Mouse (Mus musculus) embryonic facial prominence, embryonic 10.5 days (tissue): ENCODE results near the gene Adpgk. TPM values are rescaled to one million over a fixed set of nuclear protein-coding genes. Genes with fewer than 3 reads are reported as not detected.

Source experiments
- DNase-seq: peaks from one replicate; pipeline ENCODE4 v3.0.0-alpha.2; 2017; ENCODE audit warnings: low spot score
- H3K27ac ChIP-seq: fragments of 300-500 bp; sonication (generic); replicated peaks from 2 replicates; pipeline ENCODE4 v1.5.1; 2016; ENCODE audit warnings: mild to moderate bottlenecking
- H3K27me3 ChIP-seq: fragments of 300-500 bp; sonication (generic); replicated peaks from 2 replicates; pipeline ENCODE4 v1.6.1; 2016; ENCODE audit warnings: low read depth, mild to moderate bottlenecking; ENCODE audit not compliant: poor library complexity, severe bottlenecking
- H3K36me3 ChIP-seq: fragments of 300-500 bp; sonication (generic); replicated peaks from 2 replicates; pipeline ENCODE4 v1.6.1; 2016; ENCODE audit warnings: mild to moderate bottlenecking, moderate library complexity
- H3K4me1 ChIP-seq: fragments of 300-500 bp; sonication (generic); 2 replicates; pipeline ENCODE4 v1.6.1; 2016
- H3K4me3 ChIP-seq: fragments of 300-500 bp; sonication (generic); 2 replicates; pipeline ENCODE4 v1.5.1; 2016; ENCODE audit warnings: mild to moderate bottlenecking, moderate library complexity
- H3K9me3 ChIP-seq: fragments of 300-500 bp; sonication (generic); 2 replicates; pipeline ENCODE4 v1.6.1; 2016; ENCODE audit warnings: mild to moderate bottlenecking
- WGBS: fragments of 180-500 bp; shearing (Covaris S2); methylation state at CpG from one replicate; pipeline ENCODE4 v1.1.7; 2016; 5-methylcytosine and 5-hydroxymethylcytosine counted together
- polyA plus RNA-seq: library from polyadenylated mRNA; unstranded; fragments of >200 nt; fragmentation: Nextera tagmentation; extraction: Ambion mirVana; gene quantifications from 2 replicates; pipeline ENCODE4 v1.2.1, GENCODE M21; 2016

Adpgk gene
- polyA plus RNA-seq, 1 experiment from 2014 or later = 46.5 TPM

GRCm38 (mm10) chr9:59296419-59296818, 5.1 kb downstream of the Adpgk start:
- Histone ChIP-seq H3K9me3 (no peaks in the 10 kb centered on the region), H3K27me3 (no peaks in the 10 kb centered on the region), H3K4me1 (peaks cover 14% of the 10 kb centered on the region), H3K36me3 (peaks cover 54% of the 10 kb centered on the region), H3K27ac (no peak overlapping the region), H3K4me3 (no peak overlapping the region)
- DNase-seq = no peak
- 91% methylated on average over 2 of the region's 2 CpGs for WGBS

DNA sequence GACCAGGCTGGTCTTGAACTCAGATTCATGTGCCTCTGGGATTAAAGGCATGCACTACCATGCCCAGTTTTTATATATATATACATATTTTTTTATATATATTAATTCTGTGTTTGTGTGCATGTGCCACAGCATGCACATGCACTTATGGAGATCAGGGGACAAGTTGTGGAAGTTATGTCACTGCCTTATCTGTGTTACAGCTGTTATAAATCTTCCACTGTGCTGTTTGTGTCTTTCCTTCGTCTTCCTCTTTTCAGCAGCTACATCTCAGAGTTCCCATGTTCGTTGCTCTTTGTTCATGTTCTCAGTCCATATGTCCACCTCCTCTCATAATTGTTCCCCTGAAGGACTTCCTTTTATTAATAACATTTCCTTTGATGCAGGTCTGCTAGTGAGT, 16.5 kb downstream of the Adpgk start:
- Histone ChIP-seq H3K9me3 (no peaks in the 10 kb centered on the region), H3K4me1 (no peaks in the 10 kb centered on the region), H3K36me3 (peaks cover 95% of the 10 kb centered on the region), H3K27me3 (no peaks in the 10 kb centered on the region), H3K4me3 (no peak overlapping the region), H3K27ac (no peak overlapping the region)
- WGBS = 80% methylated on average over 2 of the region's 2 CpGs
- no peak for DNase-seq

DNA sequence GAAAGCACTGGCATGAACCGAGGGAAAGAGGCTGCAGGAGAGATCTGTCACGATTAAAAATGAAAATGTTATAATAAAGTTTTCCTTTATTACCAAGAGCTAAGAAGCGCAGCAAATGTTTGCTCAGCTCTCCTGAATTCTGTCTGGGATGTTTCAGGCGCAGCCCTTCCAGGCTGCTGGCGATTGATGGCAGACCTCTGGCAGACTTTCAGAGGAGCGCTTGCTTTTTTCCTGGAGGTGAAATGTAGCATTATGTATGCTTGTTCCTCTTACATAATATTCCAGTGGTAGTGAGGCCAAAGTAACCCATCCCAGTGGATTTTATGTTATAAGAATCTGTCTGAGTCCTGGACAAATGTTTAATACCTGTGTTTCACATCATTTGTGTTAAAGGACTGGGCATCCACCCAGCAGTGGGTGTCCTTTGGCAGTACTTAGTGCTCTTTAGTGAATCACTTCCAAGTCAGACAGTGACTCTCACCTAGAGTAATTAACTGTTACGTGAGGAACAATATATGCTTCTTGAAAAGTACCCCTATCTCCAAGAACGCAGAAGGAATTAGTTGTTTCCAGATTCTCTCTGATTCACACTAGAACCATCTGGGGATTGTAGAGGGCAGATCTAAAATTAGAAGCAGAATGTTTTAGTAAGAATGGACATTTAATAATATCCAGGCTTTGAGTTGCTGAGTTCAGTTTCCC, 19.4 kb downstream of the Adpgk start:
- Histone ChIP-seq H3K4me3 (no peak overlapping the region), H3K36me3 (peaks cover 95% of the 10 kb centered on the region), H3K27ac (no peak overlapping the region), H3K9me3 (no peaks in the 10 kb centered on the region), H3K4me1 (no peaks in the 10 kb centered on the region), H3K27me3 (no peaks in the 10 kb centered on the region)
- WGBS = 89% methylated on average over 8 of the region's 8 CpGs
- DNase-seq = no peak

DNA sequence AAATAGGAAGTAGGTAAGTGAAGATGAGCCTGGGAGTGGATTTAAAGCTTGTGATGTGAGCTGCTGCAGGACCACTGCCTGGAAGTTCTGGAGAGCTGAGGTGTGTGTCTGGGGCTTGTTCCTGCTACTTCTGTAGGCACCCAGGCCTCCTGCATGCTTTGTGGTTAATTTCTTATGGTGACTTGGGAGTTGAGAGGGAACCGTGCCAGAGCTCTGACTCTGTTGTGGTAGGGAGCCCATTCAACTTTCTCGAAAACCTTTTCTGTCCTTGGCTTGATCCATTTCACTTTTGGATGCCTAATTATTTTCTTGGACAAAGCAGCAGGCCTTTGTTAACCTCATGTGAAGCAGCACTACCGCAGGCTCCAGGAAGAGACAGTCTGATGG, 19.9 kb downstream of the Adpgk start:
- WGBS = 84% methylated on average over 3 of the region's 3 CpGs
- Histone ChIP-seq H3K27me3 (no peaks in the 10 kb centered on the region), H3K4me1 (no peaks in the 10 kb centered on the region), H3K4me3 (no peak overlapping the region), H3K36me3 (peaks cover 95% of the 10 kb centered on the region), H3K27ac (no peak overlapping the region), H3K9me3 (no peaks in the 10 kb centered on the region)
- no peak for DNase-seq

DNA sequence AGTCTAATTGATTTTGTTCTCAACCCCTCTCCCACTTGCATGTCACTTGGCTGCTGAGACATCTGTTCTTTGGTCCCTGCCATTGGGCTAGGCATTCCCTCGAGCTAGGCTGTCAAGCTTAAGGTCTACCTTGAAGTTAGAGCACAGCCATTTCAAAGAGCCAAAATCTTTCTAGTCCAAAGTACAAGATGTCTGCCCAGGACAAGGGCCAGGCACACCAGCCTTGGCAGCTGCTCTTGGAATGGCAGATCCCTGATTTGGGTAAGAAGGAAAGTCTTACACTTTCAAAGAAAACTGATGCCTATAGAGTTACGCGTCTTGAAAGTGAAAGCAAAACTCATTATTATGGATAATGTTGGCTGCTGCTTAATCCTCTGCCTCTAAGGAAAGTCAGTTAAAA, 24.8 kb downstream of the Adpgk start:
- no peaks in the 10 kb centered on the region for H3K27me3 ChIP-seq
- H3K36me3 ChIP-seq = peaks cover 79% of the 10 kb centered on the region
- no peak overlapping the region for H3K27ac ChIP-seq
- no peaks in the 10 kb centered on the region for H3K9me3 ChIP-seq
- WGBS = 93% methylated on average over 3 of the region's 3 CpGs
- no peak for DNase-seq
- H3K4me3 ChIP-seq = no peak overlapping the region
- no peaks in the 10 kb centered on the region for H3K4me1 ChIP-seq

GRCm38 (mm10) chr9:59324351-59324750, 33.0 kb downstream of the Adpgk start:
- Histone ChIP-seq H3K36me3 (peaks cover 79% of the 10 kb centered on the region), H3K27me3 (no peaks in the 10 kb centered on the region), H3K4me3 (no peak overlapping the region), H3K9me3 (no peaks in the 10 kb centered on the region), H3K27ac (no peak overlapping the region), H3K4me1 (no peaks in the 10 kb centered on the region)
- no peak for DNase-seq

- no peak for DNase-seq
- Histone ChIP-seq H3K36me3 (peaks cover 74% of the 10 kb centered on the region), H3K4me1 (no peaks in the 10 kb centered on the region), H3K9me3 (no peaks in the 10 kb centered on the region), H3K4me3 (no peak overlapping the region), H3K27ac (no peak overlapping the region), H3K27me3 (no peaks in the 10 kb centered on the region)
- 94% methylated on average over 5 of the region's 5 CpGs for WGBS
These were observed 38.7 kb downstream of the Adpgk start for GRCm38 (mm10) chr9:59330055-59330454.

DNA sequence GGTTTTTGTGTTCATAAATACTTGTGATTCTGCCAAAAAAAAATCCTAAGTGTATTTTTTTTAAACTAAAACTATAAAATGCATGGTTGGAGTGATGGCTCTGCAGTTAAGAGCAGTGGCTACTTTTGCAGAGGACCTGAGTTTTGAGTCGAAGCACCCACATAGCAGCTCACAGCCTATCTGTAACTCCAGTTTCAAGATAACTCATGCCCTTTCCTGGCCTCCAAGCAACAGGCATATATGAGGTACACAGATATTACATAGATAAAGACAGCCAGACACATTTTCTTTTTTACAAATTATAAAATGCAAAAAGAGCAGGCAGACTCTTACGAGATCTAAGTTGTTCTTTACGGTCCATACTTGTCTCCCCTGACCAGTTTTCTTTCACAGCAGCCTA, 45.2 kb downstream of the Adpgk start:
- no peak for DNase-seq

DNA sequence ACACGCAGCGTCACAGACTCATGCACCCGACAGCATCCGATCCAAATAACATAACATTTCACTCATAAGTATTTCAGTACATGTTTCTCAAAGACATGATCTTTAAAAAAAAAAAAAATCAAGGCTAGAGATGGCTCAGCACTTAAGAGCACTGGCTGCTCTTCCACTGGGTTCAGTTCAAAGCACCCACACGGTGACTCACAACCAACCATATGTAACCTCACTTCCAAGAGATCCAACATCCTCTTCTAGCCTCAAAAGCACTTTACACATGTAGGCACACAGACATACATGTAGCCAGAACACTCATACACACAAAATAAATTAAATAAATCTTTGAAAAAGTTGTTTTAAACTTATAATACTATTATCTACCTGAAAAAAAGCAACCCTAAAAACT, 46.5 kb downstream of the Adpgk start:
- H3K4me1 ChIP-seq = no peaks in the 10 kb centered on the region
- H3K27me3 ChIP-seq = no peaks in the 10 kb centered on the region
- no peak overlapping the region for H3K27ac ChIP-seq
- 94% methylated on average over 5 of the region's 5 CpGs for WGBS
- no peak overlapping the region for H3K4me3 ChIP-seq
- H3K9me3 ChIP-seq = no peaks in the 10 kb centered on the region
- H3K36me3 ChIP-seq = peaks cover 60% of the 10 kb centered on the region
- DNase-seq = no peak

More for the DNA sequence above, 45.2 kb downstream of the Adpgk start:
- WGBS = 89% methylated on average over 3 of the region's 3 CpGs
- H3K36me3 ChIP-seq = peaks cover 60% of the 10 kb centered on the region
- H3K4me1 ChIP-seq = no peaks in the 10 kb centered on the region
- no peak overlapping the region for H3K27ac ChIP-seq
- no peaks in the 10 kb centered on the region for H3K27me3 ChIP-seq
- no peaks in the 10 kb centered on the region for H3K9me3 ChIP-seq
- H3K4me3 ChIP-seq = no peak overlapping the region

- Histone ChIP-seq H3K27ac (no peak overlapping the region), H3K36me3 (peaks cover 60% of the 10 kb centered on the region), H3K4me3 (no peak overlapping the region), H3K9me3 (no peaks in the 10 kb centered on the region), H3K4me1 (no peaks in the 10 kb centered on the region), H3K27me3 (no peaks in the 10 kb centered on the region)
- DNase-seq = no peak
- WGBS = 86% methylated on average over 5 of the region's 5 CpGs
These were observed 47.1 kb downstream of the Adpgk start for GRCm38 (mm10) chr9:59338411-59338810.

DNA sequence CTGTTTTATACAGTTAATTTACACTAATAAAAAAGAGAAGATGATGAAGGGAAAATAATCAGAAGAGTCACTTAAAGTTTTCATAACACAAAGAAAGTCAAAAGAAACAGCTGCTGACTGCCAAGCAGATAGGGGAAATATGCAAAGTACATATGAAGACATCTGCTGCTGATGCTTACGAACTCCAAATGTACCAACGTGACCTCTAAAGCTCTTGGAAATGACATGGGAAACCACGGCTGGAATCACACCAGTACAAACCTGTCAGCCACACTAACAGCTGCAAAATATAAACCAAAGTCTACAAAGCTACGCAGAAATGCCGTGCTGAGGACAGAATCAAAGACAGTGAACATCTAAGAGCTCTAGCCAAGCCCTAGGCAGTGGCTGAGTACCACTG, 47.7 kb downstream of the Adpgk start:
- Histone ChIP-seq H3K4me1 (no peaks in the 10 kb centered on the region), H3K4me3 (no peak overlapping the region), H3K27me3 (no peaks in the 10 kb centered on the region), H3K27ac (no peak overlapping the region), H3K36me3 (peaks cover 63% of the 10 kb centered on the region), H3K9me3 (no peaks in the 10 kb centered on the region)
- 90% methylated on average over 5 of the region's 5 CpGs for WGBS
- no peak for DNase-seq

- Histone ChIP-seq H3K4me3 (no peak overlapping the region), H3K27me3 (no peaks in the 10 kb centered on the region), H3K9me3 (no peaks in the 10 kb centered on the region), H3K4me1 (no peaks in the 10 kb centered on the region), H3K36me3 (peaks cover 63% of the 10 kb centered on the region), H3K27ac (no peak overlapping the region)
- peak; percentile 16 for DNase-seq
- WGBS = 86% methylated on average over 9 of the region's 9 CpGs
These were observed 48.6 kb downstream of the Adpgk start for GRCm38 (mm10) chr9:59340002-59340401.

- 80% methylated on average over 2 of the region's 2 CpGs for WGBS
- H3K27me3 ChIP-seq = no peaks in the 10 kb centered on the region
- no peak overlapping the region for H3K27ac ChIP-seq
- no peaks in the 10 kb centered on the region for H3K4me1 ChIP-seq
- no peak for DNase-seq
- H3K36me3 ChIP-seq = peaks cover 27% of the 10 kb centered on the region
- H3K9me3 ChIP-seq = no peaks in the 10 kb centered on the region
- no peak overlapping the region for H3K4me3 ChIP-seq
These were observed 54.8 kb downstream of the Adpgk start for GRCm38 (mm10) chr9:59346176-59346575.
